Mouse (Mus musculus) heart, postnatal 14 days (tissue): ENCODE measurements around the gene B4galt4. TPM values are rescaled to one million over a fixed set of nuclear protein-coding genes. Genes with fewer than 3 reads are reported as not detected.
A peak's percentile ranks its signal among the peaks of the same experiment; 100 is the strongest.

Experiments
- DNase-seq, 2 experiments: peaks; one replicate each; pipeline ENCODE4 v3.0.0; 2021 to 2022
- intact Hi-C: fragments of 180-260 bp; cut with DNase I; formaldehyde crosslinking; loops from one replicate; pipeline ENCODE4 v1.15.1; 2025
- total RNA-seq, 2 experiments: library from RNA; stranded (reverse); gene quantifications; 2 replicates each; pipeline ENCODE4 v1.2.3; 2021

Gene B4galt4
- total RNA-seq, 2 experiments from 2014 or later = 12.0 to 14.3 TPM

DNA sequence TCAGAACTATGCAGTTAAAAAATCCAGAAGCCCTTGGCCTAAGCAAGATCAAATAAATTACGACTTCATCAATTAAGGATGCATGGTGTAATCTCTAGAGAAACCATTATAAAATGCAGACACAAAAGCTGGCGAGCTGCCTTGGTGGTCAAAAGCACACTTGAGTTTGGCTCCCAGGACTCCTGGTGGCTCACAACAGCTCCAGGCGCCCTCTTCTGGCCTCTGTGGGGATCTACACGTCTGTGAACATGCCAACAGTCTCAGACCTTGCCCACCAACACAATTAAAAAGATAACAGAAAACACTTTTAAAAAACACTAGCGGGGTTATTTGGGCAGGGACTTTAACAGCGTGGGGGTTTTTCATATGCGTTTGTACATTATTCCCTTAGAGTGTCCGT is 70.5 kb downstream of the B4galt4 start:
- DNase-seq = peak; percentile 78 to 86
- intact Hi-C loops = loop anchor here (1.0 to 2.0 kb wide), 3 partner anchors 70 to 276 kb away; partner anchors contain the start of gene B4galt4

Other genes with a start within 250 kb of the B4galt4 start
- 10 to 100 TPM; 62.1 to 62.6 TPM for gene Timmdc1, start 219.6 kb upstream of the B4galt4 start, total RNA-seq
- 10 to 100 TPM; 10.9 to 11.4 TPM for gene Poglut1, start 192.0 kb upstream of the B4galt4 start, total RNA-seq
- 10 to 100 TPM; 24.6 to 29.9 TPM for gene Tmem39a, start 183.6 kb upstream of the B4galt4 start, total RNA-seq
- 10 to 100 TPM; 50.0 to 50.9 TPM for gene Arhgap31, start 29.0 kb upstream of the B4galt4 start, total RNA-seq
- 1 to 10 TPM; 6.7 to 8.1 TPM for gene Upk1b, start 58.1 kb downstream of the B4galt4 start, total RNA-seq
- not detected for gene 4930435E12Rik, start 86.5 kb downstream of the B4galt4 start, total RNA-seq
- under 1 TPM; 0.41 to 0.65 TPM for gene Igsf11, start 150.4 kb downstream of the B4galt4 start, total RNA-seq